Mouse (Mus musculus): ENCODE measurements around the gene Cdsn.

Gene Cdsn

DNA sequence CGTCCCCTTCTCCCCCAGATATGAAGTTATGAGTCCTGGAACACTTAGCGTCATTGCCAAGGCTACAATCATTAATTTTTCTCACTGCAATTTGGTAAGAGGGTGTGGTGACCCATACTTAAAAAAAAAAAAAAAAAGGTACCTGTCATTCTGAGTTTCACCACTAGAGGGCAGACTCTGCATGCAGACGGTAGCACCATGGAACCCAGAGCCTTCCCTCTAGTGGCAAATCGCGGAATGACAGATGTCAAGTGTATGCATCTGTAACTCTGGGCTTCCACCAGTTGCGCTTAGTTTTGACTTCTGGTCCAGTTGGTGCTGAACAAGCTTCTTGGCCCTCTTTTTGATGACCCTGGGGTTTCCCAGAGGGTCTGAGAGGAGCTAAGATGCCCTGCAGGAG is 26.3 kb downstream of the Cdsn start:
- peak; percentile 83 for DNase-seq

DNA sequence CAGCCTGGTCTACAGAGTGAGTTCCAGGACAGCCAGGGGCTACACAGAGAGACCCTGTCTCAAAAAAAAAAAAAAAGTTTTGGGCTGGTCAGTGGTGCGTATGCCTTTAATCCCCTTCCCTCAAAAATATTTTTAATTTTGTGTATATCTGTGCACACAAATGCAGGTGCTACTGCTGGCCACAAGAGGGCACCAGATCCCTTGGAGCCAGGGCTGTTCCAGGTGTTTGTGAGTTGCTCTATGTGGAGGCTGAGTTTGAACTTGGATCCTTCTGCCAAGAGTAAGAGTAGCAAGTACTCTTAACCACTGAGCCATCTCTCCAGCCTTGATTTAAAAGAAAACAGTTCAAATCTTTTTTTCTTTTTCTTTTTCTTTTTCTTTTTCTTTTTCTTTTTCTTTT is 31.0 kb downstream of the Cdsn start:
- no peak for DNase-seq

DNA sequence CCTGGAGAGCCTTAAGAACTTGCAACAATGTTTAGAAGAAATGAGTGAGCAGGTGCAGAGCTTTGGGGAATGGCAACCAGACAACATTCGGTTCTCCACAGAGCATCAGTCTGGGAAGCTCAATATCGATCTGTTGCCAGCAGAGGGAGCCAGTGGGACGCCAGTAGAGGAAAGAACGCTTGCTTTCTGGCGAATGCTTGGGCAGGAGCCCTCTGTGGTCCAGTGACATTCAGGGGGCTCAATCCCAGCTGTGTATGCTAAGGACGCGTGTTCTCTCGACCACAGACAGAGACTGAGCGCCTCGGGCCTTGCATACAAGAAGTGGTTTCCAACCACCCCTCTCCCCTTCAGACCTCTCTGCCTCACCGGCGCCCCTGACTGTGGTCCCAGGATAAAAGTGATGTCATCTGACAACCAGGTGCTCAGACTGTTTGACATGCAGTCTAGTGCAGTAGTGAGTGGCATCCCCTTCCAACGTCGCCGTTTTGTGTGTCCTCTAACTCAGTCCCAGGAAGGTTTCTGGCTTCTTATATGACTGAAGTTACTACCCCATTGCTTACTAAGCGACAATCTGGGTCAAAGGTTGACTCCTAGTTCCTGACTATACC is 32.5 kb downstream of the Cdsn start:
- DNase-seq = peak; percentile 93

DNA sequence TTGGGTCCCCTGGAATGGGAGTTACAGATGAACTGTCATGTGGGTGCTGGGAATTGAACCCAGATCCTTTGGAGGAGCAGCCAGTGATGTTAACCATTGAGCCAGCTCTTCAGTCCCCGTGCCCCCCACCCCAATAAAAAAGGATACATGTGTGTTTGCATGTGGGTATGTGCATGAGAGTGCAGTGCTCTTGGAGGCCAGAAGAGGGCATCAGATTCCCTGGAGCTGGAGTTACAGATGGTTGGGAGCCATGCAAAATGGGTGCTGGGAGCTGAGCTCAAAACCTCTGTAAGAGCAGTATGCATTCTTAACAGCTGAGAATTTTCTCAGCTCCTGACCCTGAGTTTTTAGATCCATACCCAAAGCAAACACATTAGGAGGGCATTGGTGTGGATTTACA is 35.4 kb downstream of the Cdsn start:
- no peak for DNase-seq

GRCm38 (mm10) chr17:35588387-35588786 is 36.5 kb downstream of the Cdsn start:
- no peak for DNase-seq

GRCm38 (mm10) chr17:35590410-35591218 is 38.7 kb downstream of the Cdsn start:
- peak; percentile 91 for DNase-seq

DNA sequence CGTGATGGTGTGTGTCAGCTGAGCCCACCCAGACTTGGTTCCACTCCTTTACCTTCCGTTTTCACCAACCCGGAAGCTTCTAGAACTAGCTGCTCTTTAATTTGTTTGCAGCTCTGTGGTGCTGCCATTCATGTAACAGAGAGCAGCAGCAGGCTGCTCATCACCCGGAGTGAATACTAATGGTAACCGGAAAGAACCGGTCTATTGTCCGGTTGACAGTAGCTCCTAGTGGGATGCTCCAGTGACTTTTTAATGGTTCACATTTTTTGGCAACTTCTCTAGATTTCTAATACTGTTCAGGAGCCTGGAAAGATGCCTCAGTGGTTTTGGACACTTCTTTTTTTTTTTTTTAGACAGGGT is 39.3 kb downstream of the Cdsn start:
- no peak for DNase-seq

- DNase-seq = no peak
Measured at GRCm38 (mm10) chr17:35591731-35592130, 39.8 kb downstream of the Cdsn start.

- DNase-seq = no peak
Measured at GRCm38 (mm10) chr17:35592131-35592530, 40.2 kb downstream of the Cdsn start.

DNA sequence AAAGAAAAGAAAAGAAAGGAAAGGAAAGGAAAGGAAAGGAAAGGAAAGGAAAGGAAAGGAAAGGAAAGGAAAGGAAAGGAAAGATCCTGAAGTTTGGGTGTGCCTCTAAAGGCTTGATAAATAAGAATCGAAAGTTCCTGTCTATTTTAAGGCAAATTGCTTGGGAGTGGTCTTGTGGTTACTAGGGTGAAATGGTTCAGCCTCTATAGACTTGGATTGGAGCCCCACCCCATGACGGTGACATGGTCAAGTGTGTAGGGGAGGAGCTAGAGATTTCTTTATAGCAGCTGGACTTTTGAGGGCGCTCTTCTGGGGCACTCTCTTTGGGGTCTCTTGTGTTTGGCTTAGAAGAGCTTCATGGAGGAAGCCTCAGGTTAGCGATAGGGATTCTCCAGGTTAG is 41.9 kb downstream of the Cdsn start:
- DNase-seq = no peak

DNA sequence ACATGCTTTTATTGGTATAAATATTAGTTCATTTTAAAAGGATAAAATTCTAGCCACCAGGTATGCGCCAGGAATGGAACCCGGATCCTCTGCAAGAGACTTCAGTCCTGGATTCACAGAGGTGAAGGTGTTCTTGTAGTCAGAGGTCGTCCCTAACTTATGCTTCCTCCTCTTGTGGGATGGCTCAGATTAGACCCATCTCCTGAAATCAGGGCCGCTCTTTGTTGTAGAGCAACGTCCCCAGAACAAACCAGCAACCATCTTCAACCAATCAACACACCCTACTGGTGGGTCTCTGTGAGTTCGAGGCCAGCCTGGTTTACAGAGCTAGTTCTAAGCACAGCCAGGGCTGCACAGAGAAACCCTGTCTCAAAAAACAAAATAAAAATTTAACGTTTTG is 42.5 kb downstream of the Cdsn start:
- DNase-seq = no peak

DNA sequence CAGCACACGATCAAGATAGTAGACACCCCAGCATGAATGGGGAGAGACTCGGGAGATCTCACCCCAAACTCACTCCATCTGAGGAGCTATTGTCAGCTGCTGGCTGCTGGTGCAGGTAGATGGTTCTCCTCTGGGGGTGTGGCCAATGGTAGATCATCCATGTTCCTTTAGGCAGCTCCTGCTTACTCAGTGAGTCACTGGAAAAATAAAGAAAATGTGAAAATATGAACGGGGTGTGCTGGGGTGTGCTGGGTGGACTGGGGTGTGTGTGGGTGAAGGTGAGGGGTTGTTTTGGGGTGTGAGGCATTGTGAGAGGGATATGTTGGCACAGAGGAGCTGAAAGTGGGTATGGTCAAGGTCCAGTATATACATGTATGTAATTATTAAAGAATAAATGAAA is 45.5 kb downstream of the Cdsn start:
- DNase-seq = no peak

GRCm38 (mm10) chr17:35601249-35601648 is 49.3 kb downstream of the Cdsn start, which contains the start of gene Sfta2:
Gene Sfta2, plus strand, starts transcription at chr17:35601549.
- DNase-seq = no peak

DNA sequence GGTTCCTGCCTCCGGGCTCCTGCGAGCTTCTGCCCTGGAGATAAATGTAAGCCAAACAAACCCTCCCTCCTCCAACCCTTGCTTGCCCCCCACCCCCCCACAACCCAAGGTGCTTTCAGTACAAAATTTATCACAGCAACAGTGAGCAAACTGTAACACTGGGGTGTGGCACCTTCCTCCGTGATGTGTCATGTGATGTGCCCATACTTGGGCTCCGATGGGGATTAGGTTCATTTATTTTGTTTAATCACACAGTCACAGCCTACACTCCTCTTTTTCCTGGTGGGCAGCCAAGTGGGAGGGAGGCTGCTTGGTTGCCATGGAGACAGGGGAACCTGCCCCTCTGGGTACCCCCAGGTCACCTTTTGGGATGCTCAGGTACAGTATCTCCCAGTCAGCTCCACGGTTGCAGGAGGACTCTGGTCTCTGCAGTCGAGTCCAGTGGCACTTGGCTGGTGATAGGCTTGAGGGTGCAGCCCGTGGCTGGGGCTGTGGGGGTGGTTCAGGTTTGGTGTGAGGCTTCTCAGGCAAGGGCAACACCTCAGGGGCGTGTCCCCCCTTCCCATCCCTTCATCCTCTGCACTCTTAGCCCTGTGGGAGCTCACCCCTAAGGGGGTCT is 49.9 kb downstream of the Cdsn start:
- no peak for DNase-seq
